Comparison of ENCODE assay signal across 8 mouse cellular contexts in genomic region chr2:57117201-57117951, GRCm38 (mm10). TPM values are rescaled to one million over a fixed set of nuclear protein-coding genes. Genes with fewer than 3 reads are reported as not detected.
DNase-seq lines count a peak whose midpoint lies in the region; ATAC-seq and TF ChIP-seq lines count a peak whose summit lies in the region.

No protein-coding gene starts in this region.

- H3K4me3 ChIP-seq in CH12.LX (replicated peaks in 1 of 3; ENCODE audit: low read depth in 2 of 3, low read length in 2 of 3, poor library complexity in 1 of 3): peak overlapping the region; percentile 57 to 76 (median 58)
- H3K4me3 ChIP-seq in embryonic facial prominence, embryonic 12.5 days: peak overlapping the region; percentile 91
- peak overlapping the region; percentile 72 for H3K4me3 ChIP-seq in kidney, adult 2 months (ENCODE audit: insufficient read depth, low read depth, low read length)
- peak overlapping the region; percentile 81 for H3K4me3 ChIP-seq in limb, embryonic 14.5 days (replicated peaks; ENCODE audit: low read length)
- H3K4me3 ChIP-seq in midbrain, embryonic 14.5 days (replicated peaks; ENCODE audit: low read depth, low read length): peak overlapping the region; percentile 65
- H3K4me3 ChIP-seq in thymus, adult 2 months (ENCODE audit: control insufficient read depth, insufficient read depth, low read length): no peak overlapping the region

- peak overlapping the region; percentile 90 for H3K9ac ChIP-seq in CH12.LX (ENCODE audit: insufficient read depth, low read depth)
- peak overlapping the region; percentile 55; the same call in 1 of the 2 replicates for H3K9ac ChIP-seq in embryonic facial prominence, embryonic 12.5 days
- H3K9ac ChIP-seq in limb, embryonic 14.5 days (ENCODE audit: low read depth, low read length, severe bottlenecking): no peak overlapping the region
- no peak overlapping the region for H3K9ac ChIP-seq in midbrain, embryonic 14.5 days (replicated peaks; ENCODE audit: low read length)

- peak overlapping the region; percentile 54; the same call in 1 of the 2 replicates for H3K27ac ChIP-seq in CH12.LX (ENCODE audit: insufficient read depth, low read depth)
- H3K27ac ChIP-seq in embryonic facial prominence, embryonic 12.5 days: peak overlapping the region; percentile 72; the same call in 1 of the 2 replicates
- peak overlapping the region; percentile 74 for H3K27ac ChIP-seq in kidney, adult 2 months (ENCODE audit: insufficient read depth, low read depth, low read length)
- peak overlapping the region; percentile 84 for H3K27ac ChIP-seq in limb, embryonic 14.5 days (replicated peaks; ENCODE audit: low read depth, low read length)
- H3K27ac ChIP-seq in midbrain, embryonic 14.5 days (replicated peaks; ENCODE audit: low read depth, low read length): peak overlapping the region; percentile 9; the same call in 1 of the 2 replicates
- H3K27ac ChIP-seq in thymus, adult 2 months (ENCODE audit: control insufficient read depth, insufficient read depth, low read length): no peak overlapping the region

- TF ChIP-seq POLR2A in CH12.LX (IDR thresholded peaks at IDR 0.05; ENCODE audit: low read depth, low read length): 0 out of 2 replicates have a peak, but pooled peaks have one; percentile 19
- TF ChIP-seq POLR2A in kidney, adult 2 months (IDR thresholded peaks at IDR 0.05; ENCODE audit: low read depth, low read length): no peak
- no peak for TF ChIP-seq POLR2A in limb, embryonic 14.5 days (IDR thresholded peaks at IDR 0.05; ENCODE audit: borderline replicate concordance, extremely low read depth, insufficient read depth, insufficient read length)
- TF ChIP-seq POLR2A in thymus, adult 2 months (IDR thresholded peaks at IDR 0.05; ENCODE audit: control insufficient read depth, extremely low read depth, insufficient read depth, low read length, poor library complexity): no peak

- peak; percentile 45 for TF ChIP-seq RAD21 in CH12.LX (IDR thresholded peaks at IDR 0.05; ENCODE audit: low read depth, low read length)

- H3K27me3 ChIP-seq in CH12.LX (replicated peaks): no peaks in the 10 kb centered on the region
- peaks cover 14% of the 10 kb centered on the region for H3K27me3 ChIP-seq in embryonic facial prominence, embryonic 12.5 days
- peaks cover 1% of the 10 kb centered on the region for H3K27me3 ChIP-seq in kidney, adult 2 months (replicated peaks; ENCODE audit: control insufficient read depth, insufficient read depth, low read length)
- peaks cover 12% of the 10 kb centered on the region for H3K27me3 ChIP-seq in limb, embryonic 14.5 days (ENCODE audit: control insufficient read depth, insufficient read depth, low read length)
- H3K27me3 ChIP-seq in midbrain, embryonic 14.5 days (ENCODE audit: control insufficient read depth, insufficient read depth, low read length): peaks cover 68% of the 10 kb centered on the region
- H3K27me3 ChIP-seq in thymus, adult 2 months (ENCODE audit: control insufficient read depth, insufficient read depth, low read length): peaks cover 7% of the 10 kb centered on the region

- peak; percentile 15 to 65; a peak in 3 of 4 replicates for TF ChIP-seq CTCF in CH12.LX (conservative IDR thresholded peaks at IDR 0.05 in 1 of 2, IDR thresholded peaks at IDR 0.05 in 1 of 2; ENCODE audit: low read depth in 2 of 2, low read length in 2 of 2)
- TF ChIP-seq CTCF in kidney, adult 2 months (conservative IDR thresholded peaks at IDR 0.05; ENCODE audit: insufficient read depth, insufficient read length, low read depth, low read length): peak; percentile 67
- TF ChIP-seq CTCF in thymus, adult 2 months (IDR thresholded peaks at IDR 0.05; ENCODE audit: borderline replicate concordance, control insufficient read depth, extremely low read depth, insufficient read depth, low read length, poor library complexity): no peak

- 3% methylated on average over 13 of the region's 13 CpGs for WGBS in embryonic facial prominence, embryonic 12.5 days
- 3% methylated on average over 13 of the region's 13 CpGs for WGBS in kidney, adult 2 months
- WGBS in limb, embryonic 14.5 days: 3% methylated on average over 11 of the region's 13 CpGs
- 4% methylated on average over 13 of the region's 13 CpGs for WGBS in midbrain, embryonic 14.5 days
- 2% methylated on average over 13 of the region's 13 CpGs for WGBS in thymus, adult 2 months

- dilution Hi-C loops in CH12.LX (cut with MboI; ENCODE audit: extremely low pct_ligation_motif_present, extremely low pct_unique_long_range_greater_than_20kb, low sequenced_read_pairs): no loop called here

- H3K4me2 ChIP-seq in CH12.LX (ENCODE audit: insufficient read depth, low read depth, poor library complexity, severe bottlenecking): peak overlapping the region; percentile 98
- H3K4me2 ChIP-seq in embryonic facial prominence, embryonic 12.5 days (replicated peaks): peak overlapping the region; percentile 97
- H3K4me2 ChIP-seq in limb, embryonic 14.5 days (replicated peaks; ENCODE audit: low read depth, low read length, severe bottlenecking): peak overlapping the region; percentile 99
- peak overlapping the region; percentile 95 for H3K4me2 ChIP-seq in midbrain, embryonic 14.5 days (ENCODE audit: low read length)

- in situ Hi-C loops in CH12.LX (cut with MboI; ENCODE audit: low pct_ligation_motif_present, low pct_unique_long_range_greater_than_20kb, low sequenced_read_pairs): loop anchor here (25.0 kb wide), 1 partner anchor 245 kb away; no protein-coding TSS in a partner anchor

- H3K9me3 ChIP-seq in CH12.LX (replicated peaks; ENCODE audit: low read length): peaks cover 19% of the 10 kb centered on the region
- H3K9me3 ChIP-seq in embryonic facial prominence, embryonic 12.5 days: no peaks in the 10 kb centered on the region
- H3K9me3 ChIP-seq in limb, embryonic 14.5 days (ENCODE audit: control insufficient read depth, low read length): no peaks in the 10 kb centered on the region
- no peaks in the 10 kb centered on the region for H3K9me3 ChIP-seq in midbrain, embryonic 14.5 days (ENCODE audit: control insufficient read depth, low read length)

- H3K36me3 ChIP-seq in CH12.LX (replicated peaks in 1 of 2; ENCODE audit: control insufficient read depth in 1 of 2, insufficient read depth in 1 of 2, low read length in 1 of 2): peaks cover 0 to 12% of the 10 kb centered on the region in 2 experiments
- H3K36me3 ChIP-seq in embryonic facial prominence, embryonic 12.5 days: no peaks in the 10 kb centered on the region
- H3K36me3 ChIP-seq in kidney, adult 2 months (ENCODE audit: control insufficient read depth, insufficient read depth, low read length): no peaks in the 10 kb centered on the region
- H3K36me3 ChIP-seq in limb, embryonic 14.5 days (ENCODE audit: control insufficient read depth, insufficient read depth, low read length): no peaks in the 10 kb centered on the region
- H3K36me3 ChIP-seq in midbrain, embryonic 14.5 days (ENCODE audit: control insufficient read depth, insufficient read depth, low read length): no peaks in the 10 kb centered on the region
- no peaks in the 10 kb centered on the region for H3K36me3 ChIP-seq in thymus, adult 2 months (ENCODE audit: control insufficient read depth, insufficient read depth, low read length)

- 0 out of 2 replicates have a peak, but pooled peaks have one; percentile 34 for TF ChIP-seq EP300 in CH12.LX (IDR thresholded peaks at IDR 0.05; ENCODE audit: low read length)

- DNase-seq in CH12.LX (ENCODE audit: extremely low read depth): peak; percentile 89
- peak; percentile 75 for DNase-seq in adrenal gland, postnatal 14 days
- peak; percentile 77 for DNase-seq in heart, adult 8-10 months (ENCODE audit: low spot score)
- DNase-seq in kidney, adult 2 months: peak; percentile 85
- peak; percentile 81 for DNase-seq in limb, embryonic 14.5 days (ENCODE audit: low spot score)
- DNase-seq in midbrain, embryonic 14.5 days: peak; percentile 78
- peak; percentile 59 for DNase-seq in thymus, adult 2 months

- peaks cover 9% of the 10 kb centered on the region for H3K79me2 ChIP-seq in CH12.LX (replicated peaks; ENCODE audit: control insufficient read depth, extremely low read depth, insufficient read depth, poor library complexity, severe bottlenecking)

- H3K4me1 ChIP-seq in CH12.LX (ENCODE audit: control insufficient read depth in 1 of 2, insufficient read depth in 2 of 2): peaks cover 0 to 18% of the 10 kb centered on the region in 2 experiments; a peak in 2 of 4 replicates
- H3K4me1 ChIP-seq in embryonic facial prominence, embryonic 12.5 days: peaks cover 13% of the 10 kb centered on the region; the same call in 1 of the 2 replicates
- H3K4me1 ChIP-seq in kidney, adult 2 months (ENCODE audit: control insufficient read depth, insufficient read depth, low read length): peaks cover 5% of the 10 kb centered on the region; the same call in 1 of the 2 replicates
- peaks cover 8% of the 10 kb centered on the region; the same call in 1 of the 2 replicates for H3K4me1 ChIP-seq in limb, embryonic 14.5 days (ENCODE audit: control insufficient read depth, insufficient read depth, low read length)
- peaks cover 12% of the 10 kb centered on the region; the same call in 1 of the 2 replicates for H3K4me1 ChIP-seq in midbrain, embryonic 14.5 days (ENCODE audit: control insufficient read depth, insufficient read depth, low read length)
- peaks cover 12% of the 10 kb centered on the region for H3K4me1 ChIP-seq in thymus, adult 2 months (replicated peaks; ENCODE audit: control insufficient read depth, insufficient read depth, low read length)

- ATAC-seq in embryonic facial prominence, embryonic 12.5 days (ENCODE audit: insufficient number of reproducible peaks, insufficient read depth, low FRiP score, low TSS enrichment): no peak
- ATAC-seq in limb, embryonic 14.5 days (ENCODE audit: low FRiP score, low read depth): 0 out of 2 replicates have a peak, but pooled peaks have one; percentile 7
- ATAC-seq in midbrain, embryonic 14.5 days (ENCODE audit: low FRiP score, low TSS enrichment): no peak

TF ChIP-seq in CH12.LX, 34 proteins besides CTCF, POLR2A, EP300 and RAD21 (continues in another document):
- TF ChIP-seq BHLHE40 (IDR thresholded peaks at IDR 0.05; ENCODE audit: low read depth, low read length) (peak; percentile 90), NRF1 (IDR thresholded peaks at IDR 0.05; ENCODE audit: low read depth, low read length) (no peak), MAX (IDR thresholded peaks at IDR 0.05; ENCODE audit: low read length) (peak; percentile 75)

RNA-seq across cellular contexts. Expression of gene Nr4a2, which starts 6.4 kb away (rescaled TPM):
- total RNA-seq in CH12.LX (2012; rRNA removed) (1.2 and 1.8 TPM in 2 replicates), CH12.LX (2014; rRNA removed) (0.74 and 0.82 TPM in 2 replicates)
- 1.2 and 2.3 TPM in 2 replicates for polyA plus RNA-seq in CH12.LX (2012; ENCODE audit: insufficient read length, low read depth)
- total RNA-seq in adrenal gland, postnatal 14 days (2021): 6.8 and 48.2 TPM in 2 replicates
- 7.5 and 8.4 TPM in 2 replicates for polyA plus RNA-seq in embryonic facial prominence, embryonic 12.5 days (2016; fragmentation: Nextera tagmentation; extraction: Ambion mirVana)
- 1 to 10 TPM in 2 of 4 experiments, under 1 TPM in 2; 0.53 to 2.1 (median 1.2) TPM for total RNA-seq in heart, adult 8-10 months (2022)
- 0.33 and 1.0 TPM in 2 replicates for polyA plus RNA-seq in kidney, adult 2 months (2012; rRNA removed)
- 6.4 and 8.7 TPM in 2 replicates for polyA plus RNA-seq in limb, embryonic 14.5 days (2012; rRNA removed)
- 5.5 and 5.8 TPM in 2 replicates for polyA plus RNA-seq in limb, embryonic 14.5 days (2014; fragmentation: Nextera tagmentation; extraction: Ambion mirVana)
- polyA plus RNA-seq in midbrain, embryonic 14.5 days (2014; fragmentation: Nextera tagmentation; extraction: Ambion mirVana): 23.8 and 30.9 TPM in 2 replicates
- polyA plus RNA-seq in thymus, adult 2 months (2012; rRNA removed): 1.7 and 2.0 TPM in 2 replicates

Comparison
In these comparisons a context has a peak if more than half of its experiments do, and no peak if none do; other contexts are left out.
1. H3K9ac ChIP-seq: peak in CH12.LX (single experiment) and embryonic facial prominence, embryonic 12.5 days (single experiment); none in limb, embryonic 14.5 days (single experiment) and midbrain, embryonic 14.5 days (single experiment).
2. Peak in every context shown above with its lines, with median percentiles within 50 percentile points of each other: DNase-seq and H3K4me2 ChIP-seq.